Mouse (Mus musculus) intestine, embryonic 16.5 days (tissue): ENCODE results near the gene Heatr5a. TPM values are rescaled to one million over a fixed set of nuclear protein-coding genes. Genes with fewer than 3 reads are reported as not detected.

ENCODE experiments used
- ATAC-seq: fragments of 200-750 bp; cut with Nextera tagmentation; 2 replicates; pipeline ENCODE4 v1.8.0; 2017; ENCODE audit warnings: moderate TSS enrichment, moderate library complexity
- H3K27ac ChIP-seq: fragments of 300-500 bp; sonication (generic); 2 replicates; pipeline ENCODE4 v1.5.1; 2014; ENCODE audit warnings: mild to moderate bottlenecking, low read length
- H3K27me3 ChIP-seq: fragments of 300-500 bp; sonication (generic); replicated peaks from 2 replicates; pipeline ENCODE4 v1.6.1; 2014; ENCODE audit warnings: low read length, control low read depth, mixed read lengths; ENCODE audit not compliant: control insufficient read depth, insufficient read depth
- H3K36me3 ChIP-seq: fragments of 300-500 bp; sonication (generic); 2 replicates; pipeline ENCODE4 v1.6.1; 2014; ENCODE audit warnings: low read length, control low read depth; ENCODE audit not compliant: control insufficient read depth, insufficient read depth
- H3K4me1 ChIP-seq: fragments of 300-500 bp; sonication (generic); 2 replicates; pipeline ENCODE4 v1.6.1; 2014; ENCODE audit warnings: low read length, control low read depth, mixed read lengths; ENCODE audit not compliant: control insufficient read depth, insufficient read depth
- H3K4me2 ChIP-seq: fragments of 300-500 bp; sonication (generic); 2 replicates; pipeline ENCODE4 v1.6.1; 2014; ENCODE audit warnings: low read depth, low read length, control low read depth
- H3K4me3 ChIP-seq: fragments of 300-500 bp; sonication (generic); 2 replicates; pipeline ENCODE4 v1.5.1; 2014; ENCODE audit warnings: mild to moderate bottlenecking, low read length
- H3K9ac ChIP-seq: fragments of 300-500 bp; sonication (generic); 2 replicates; pipeline ENCODE4 v1.6.1; 2014; ENCODE audit warnings: low read depth, low read length
- H3K9me3 ChIP-seq: fragments of 300-500 bp; sonication (generic); 2 replicates; pipeline ENCODE4 v1.6.1; 2016; ENCODE audit warnings: low read length, control low read depth; ENCODE audit not compliant: control insufficient read depth
- WGBS: fragments of 180-500 bp; shearing (Covaris S2); extraction: QIAGEN DNeasy Blood & Tissue Kit; methylation state at CpG from one replicate; pipeline ENCODE4 v1.1.7; 2014; 5-methylcytosine and 5-hydroxymethylcytosine counted together
- polyA plus RNA-seq: library from polyadenylated mRNA; unstranded; fragments of >200 nt; fragmentation: Nextera tagmentation; extraction: Ambion mirVana; gene quantifications from 2 replicates; pipeline ENCODE4 v1.2.1, GENCODE M21; 2015

The Heatr5a gene
- polyA plus RNA-seq, result 7.7 and 8.7 TPM in 2 replicates

DNA sequence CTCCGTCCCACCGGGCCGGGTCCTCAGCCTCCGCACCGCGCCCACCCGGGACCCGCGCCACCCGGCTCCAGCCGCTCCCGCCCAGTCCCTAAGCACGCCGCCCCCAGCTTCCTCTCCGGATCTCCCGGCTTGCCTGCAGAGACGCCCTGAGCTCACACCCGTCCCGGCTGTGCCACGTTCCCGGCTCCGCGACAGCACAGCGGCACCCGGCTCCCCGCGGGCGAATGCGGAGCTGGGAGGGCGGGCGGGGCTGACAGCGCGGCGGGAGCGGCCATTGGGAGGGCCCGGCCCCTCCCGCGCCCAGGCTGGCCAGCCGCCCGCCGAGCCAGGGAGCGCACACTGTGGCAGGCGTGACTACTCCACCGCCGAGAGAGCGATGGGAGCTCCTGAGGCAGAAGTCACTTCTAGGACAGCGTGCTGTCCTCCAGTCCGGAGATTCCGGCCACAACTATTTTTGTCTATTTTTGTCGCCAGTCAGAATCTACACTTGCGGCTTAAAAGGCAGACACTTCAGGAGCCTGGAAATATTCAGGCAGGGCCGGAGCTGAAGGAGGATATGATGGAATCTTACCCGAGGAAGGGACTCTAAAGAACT is at the start of gene Heatr5a:
TSS of gene Heatr5a (minus strand) at position 252 of the 595 bp plus-strand sequence.
- Histone ChIP-seq H3K36me3 (no peaks in the 10 kb centered on the region), H3K4me3 (peak within 1 kb of the TSS; percentile 96), H3K4me2 (peak within 1 kb of the TSS; percentile 57), H3K27ac (peak within 1 kb of the TSS; percentile 97), H3K27me3 (no peaks in the 10 kb centered on the region), H3K9me3 (no peaks in the 10 kb centered on the region), H3K9ac (peak within 1 kb of the TSS; percentile 95), H3K4me1 (peaks cover 11% of the 10 kb centered on the region)
- under 1% methylated on average over 48 of the region's 53 CpGs for WGBS
- peak; percentile 98 for ATAC-seq

GRCm38 (mm10) chr12:52014494-52015029 is 43.4 kb upstream of the Heatr5a start:
- no peaks in the 10 kb centered on the region for H3K27me3 ChIP-seq

GRCm38 (mm10) chr12:52014044-52014443 is 42.9 kb upstream of the Heatr5a start:
- H3K4me2 ChIP-seq, result no peak overlapping the region
- no peak overlapping the region for H3K27ac ChIP-seq
- no peaks in the 10 kb centered on the region for H3K27me3 ChIP-seq
- H3K9ac ChIP-seq, result no peak overlapping the region
- H3K4me1 ChIP-seq, result peaks cover 4% of the 10 kb centered on the region; the same call in 1 of the 2 replicates
- H3K4me3 ChIP-seq, result no peak overlapping the region
- no peak for ATAC-seq
- no peaks in the 10 kb centered on the region for H3K9me3 ChIP-seq
- H3K36me3 ChIP-seq, result no peaks in the 10 kb centered on the region
- WGBS, result 70% methylated on average over 11 of the region's 11 CpGs

More at GRCm38 (mm10) chr12:52014494-52015029, 43.4 kb upstream of the Heatr5a start:
- no peak overlapping the region for H3K27ac ChIP-seq
- ATAC-seq, result no peak
- H3K9ac ChIP-seq, result no peak overlapping the region
- no peaks in the 10 kb centered on the region for H3K9me3 ChIP-seq
- H3K4me1 ChIP-seq, result peaks cover 4% of the 10 kb centered on the region; the same call in 1 of the 2 replicates
- no peak overlapping the region for H3K4me2 ChIP-seq
- no peak overlapping the region for H3K4me3 ChIP-seq
- 68% methylated on average over 7 of the region's 7 CpGs for WGBS
- H3K36me3 ChIP-seq, result no peaks in the 10 kb centered on the region

- 31% methylated on average over 9 of the region's 9 CpGs for WGBS
- H3K4me1 ChIP-seq, result peaks cover 4% of the 10 kb centered on the region; the same call in 1 of the 2 replicates
- H3K36me3 ChIP-seq, result no peaks in the 10 kb centered on the region
- no peak overlapping the region for H3K4me3 ChIP-seq
- no peaks in the 10 kb centered on the region for H3K27me3 ChIP-seq
- H3K4me2 ChIP-seq, result no peak overlapping the region
- no peak overlapping the region for H3K27ac ChIP-seq
- H3K9ac ChIP-seq, result no peak overlapping the region
- no peak for ATAC-seq
- no peaks in the 10 kb centered on the region for H3K9me3 ChIP-seq
Observed at GRCm38 (mm10) chr12:52013274-52013673, 42.2 kb upstream of the Heatr5a start.

DNA sequence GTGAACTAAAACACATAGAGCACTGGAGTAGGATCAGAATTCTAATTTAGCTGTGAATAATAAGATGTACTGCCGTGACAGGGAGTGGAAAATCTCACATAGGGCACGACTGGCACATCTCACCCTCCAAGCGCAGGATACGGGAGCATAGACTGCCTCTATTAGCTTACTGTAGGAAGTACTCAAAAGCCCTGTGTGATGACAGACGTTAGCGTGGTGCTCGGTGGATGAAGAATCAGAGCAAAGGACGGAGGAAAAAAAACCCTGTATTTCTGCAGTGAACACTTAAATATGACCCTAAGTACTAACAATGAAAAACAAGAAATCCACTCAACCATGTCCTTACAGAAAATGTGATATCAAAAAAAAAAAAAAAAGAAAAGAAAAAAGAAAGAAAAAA is 41.0 kb upstream of the Heatr5a start:
- 65% methylated on average over 8 of the region's 8 CpGs for WGBS

DNA sequence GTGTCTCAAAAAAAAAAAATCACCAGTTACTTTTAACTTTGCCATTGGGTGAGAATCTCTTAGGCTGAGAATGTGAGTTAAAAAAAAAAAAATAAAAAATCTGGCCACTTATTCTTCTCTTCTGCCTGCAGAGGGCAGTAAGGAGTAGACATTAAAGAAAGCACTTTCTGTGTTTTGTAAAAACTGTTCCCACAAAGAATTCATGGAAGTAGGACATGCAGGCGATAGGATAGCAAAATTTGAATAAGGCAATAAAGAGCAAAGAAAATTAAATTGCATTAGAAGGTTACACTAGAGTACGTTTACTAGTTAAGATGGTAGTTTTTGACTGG is 39.5 kb upstream of the Heatr5a start:
- Histone ChIP-seq H3K36me3 (no peaks in the 10 kb centered on the region), H3K27ac (no peak overlapping the region), H3K9me3 (no peaks in the 10 kb centered on the region), H3K4me2 (no peak overlapping the region), H3K27me3 (no peaks in the 10 kb centered on the region), H3K4me3 (no peak overlapping the region), H3K4me1 (peaks cover 7% of the 10 kb centered on the region; the same call in 1 of the 2 replicates), H3K9ac (no peak overlapping the region)
- ATAC-seq, result no peak
- WGBS, result 71% methylated on average over 2 of the region's 2 CpGs

More for the DNA sequence above, 41.0 kb upstream of the Heatr5a start:
- Histone ChIP-seq H3K27ac (no peak overlapping the region), H3K4me1 (peaks cover 4% of the 10 kb centered on the region; the same call in 1 of the 2 replicates), H3K27me3 (no peaks in the 10 kb centered on the region), H3K4me3 (no peak overlapping the region), H3K36me3 (no peaks in the 10 kb centered on the region), H3K9me3 (no peaks in the 10 kb centered on the region), H3K9ac (no peak overlapping the region), H3K4me2 (no peak overlapping the region)
- ATAC-seq, result no peak

DNA sequence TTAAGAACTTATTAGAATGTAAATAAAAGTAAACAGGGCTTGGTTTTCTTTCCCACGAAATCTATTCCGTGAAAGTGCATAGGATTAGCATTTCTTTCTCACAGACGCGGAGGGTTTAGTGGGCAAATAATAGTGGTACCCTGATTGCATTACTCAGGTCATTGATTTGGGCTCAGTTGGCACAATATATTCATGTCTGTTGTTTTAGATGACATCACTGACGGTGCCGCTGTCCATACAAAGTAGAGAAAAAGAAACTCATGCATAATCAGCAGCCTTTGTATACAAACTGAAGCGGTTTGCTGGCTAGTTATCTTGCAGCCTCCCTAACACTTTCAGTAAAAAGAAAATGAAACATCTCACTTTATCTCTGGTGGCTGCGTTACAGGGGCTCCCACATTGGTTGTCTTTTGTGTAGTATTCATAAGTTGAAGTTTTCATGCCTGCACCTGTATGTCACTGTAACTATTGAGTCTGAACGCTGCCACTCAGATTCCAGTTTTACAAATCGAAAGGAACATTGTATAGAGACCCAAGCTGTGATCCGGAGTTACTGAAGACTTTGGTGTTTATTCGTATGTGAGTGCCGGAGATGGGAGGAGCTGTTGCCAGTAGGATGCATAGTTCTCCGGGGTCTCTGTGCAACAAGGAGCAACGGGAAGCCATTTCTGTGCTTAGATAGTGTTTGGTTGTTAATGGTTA is 39.0 kb upstream of the Heatr5a start:
- Histone ChIP-seq H3K9ac (no peak overlapping the region), H3K27ac (no peak overlapping the region), H3K9me3 (no peaks in the 10 kb centered on the region), H3K4me2 (no peak overlapping the region), H3K27me3 (no peaks in the 10 kb centered on the region), H3K4me3 (no peak overlapping the region), H3K36me3 (no peaks in the 10 kb centered on the region), H3K4me1 (peaks cover 7% of the 10 kb centered on the region; the same call in 1 of the 2 replicates)
- no peak for ATAC-seq
- 65% methylated on average over 15 of the region's 15 CpGs for WGBS

- H3K4me3 ChIP-seq, result peak overlapping the region; percentile 80
- H3K9me3 ChIP-seq, result no peaks in the 10 kb centered on the region
- H3K36me3 ChIP-seq, result no peaks in the 10 kb centered on the region
- WGBS, result 42% methylated on average over 5 of the region's 5 CpGs
- H3K27ac ChIP-seq, result 0 out of 2 replicates have a peak overlapping the region, but pooled peaks have one; percentile 14
- H3K4me1 ChIP-seq, result 0 out of 2 replicates have a peak, but pooled peaks cover 3% of the 10 kb centered on the region
- peak overlapping the region; percentile 81 for H3K9ac ChIP-seq
- H3K27me3 ChIP-seq, result no peaks in the 10 kb centered on the region
- H3K4me2 ChIP-seq, result peak overlapping the region; percentile 75
- ATAC-seq, result peak; percentile 69
Observed at GRCm38 (mm10) chr12:52006633-52006994, 35.5 kb upstream of the Heatr5a start.

DNA sequence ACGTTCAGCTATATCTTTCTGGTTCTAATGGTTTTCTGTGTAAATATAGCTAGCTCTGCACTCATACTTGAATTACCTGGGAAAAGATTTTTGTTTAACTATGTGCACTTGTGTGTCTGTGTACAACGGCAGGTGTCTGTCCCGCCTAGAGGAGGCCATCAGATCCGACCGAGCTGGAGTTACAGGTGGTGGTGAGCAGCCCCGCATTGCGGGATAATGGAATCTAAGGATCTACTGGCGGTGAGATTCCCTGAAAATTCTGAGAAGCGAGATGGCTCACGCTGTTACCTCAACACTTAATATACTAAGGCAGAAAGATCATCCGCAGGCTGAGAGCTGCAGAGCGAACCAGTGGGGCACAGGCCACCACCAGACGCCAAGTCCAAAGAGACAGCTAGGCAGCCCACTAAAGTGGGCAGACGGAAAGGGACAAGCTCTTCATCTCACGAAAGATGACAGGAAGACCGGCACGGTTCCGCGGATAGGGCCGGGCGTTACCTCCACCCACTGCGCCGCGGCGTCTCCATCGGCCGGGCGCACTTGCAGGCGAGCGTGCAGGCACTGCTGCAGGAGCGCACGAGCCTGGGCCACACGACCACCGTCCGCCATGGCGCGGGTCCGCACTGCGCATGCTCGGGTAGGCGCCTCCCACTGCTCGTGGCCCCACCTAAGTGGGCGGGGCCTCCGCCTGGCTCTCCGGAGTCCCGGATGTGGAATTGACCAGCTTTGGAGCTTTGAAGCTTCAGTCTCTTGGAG is 34.9 kb upstream of the Heatr5a start, which contains the start of gene Dtd2:
TSS of gene Dtd2 (minus strand) at position 625 of the 756 bp plus-strand sequence.
- H3K4me3 ChIP-seq, result peak within 1 kb of the TSS; percentile 80
- H3K9me3 ChIP-seq, result no peaks in the 10 kb centered on the region
- no peaks in the 10 kb centered on the region for H3K36me3 ChIP-seq
- peak within 1 kb of the TSS; percentile 81 for H3K9ac ChIP-seq
- peak within 1 kb of the TSS; percentile 75 for H3K4me2 ChIP-seq
- ATAC-seq, result peak; percentile 96
- no peaks in the 10 kb centered on the region for H3K27me3 ChIP-seq
- peak within 1 kb of the TSS; percentile 68 for H3K27ac ChIP-seq
- WGBS, result 1% methylated on average over 46 of the region's 46 CpGs
- 0 out of 2 replicates have a peak, but pooled peaks cover 3% of the 10 kb centered on the region for H3K4me1 ChIP-seq
